Mouse (Mus musculus): ENCODE measurements around the gene Atf1. TPM values are rescaled to one million over a fixed set of nuclear protein-coding genes. Genes with fewer than 3 reads are reported as not detected.

Atf1 gene
- total RNA-seq (2015; ENCODE audit: low replicate concordance) (101 and 105 TPM in 2 replicates), total RNA-seq (2017; ENCODE audit: low replicate concordance) (120 and 131 TPM in 2 replicates)

DNA sequence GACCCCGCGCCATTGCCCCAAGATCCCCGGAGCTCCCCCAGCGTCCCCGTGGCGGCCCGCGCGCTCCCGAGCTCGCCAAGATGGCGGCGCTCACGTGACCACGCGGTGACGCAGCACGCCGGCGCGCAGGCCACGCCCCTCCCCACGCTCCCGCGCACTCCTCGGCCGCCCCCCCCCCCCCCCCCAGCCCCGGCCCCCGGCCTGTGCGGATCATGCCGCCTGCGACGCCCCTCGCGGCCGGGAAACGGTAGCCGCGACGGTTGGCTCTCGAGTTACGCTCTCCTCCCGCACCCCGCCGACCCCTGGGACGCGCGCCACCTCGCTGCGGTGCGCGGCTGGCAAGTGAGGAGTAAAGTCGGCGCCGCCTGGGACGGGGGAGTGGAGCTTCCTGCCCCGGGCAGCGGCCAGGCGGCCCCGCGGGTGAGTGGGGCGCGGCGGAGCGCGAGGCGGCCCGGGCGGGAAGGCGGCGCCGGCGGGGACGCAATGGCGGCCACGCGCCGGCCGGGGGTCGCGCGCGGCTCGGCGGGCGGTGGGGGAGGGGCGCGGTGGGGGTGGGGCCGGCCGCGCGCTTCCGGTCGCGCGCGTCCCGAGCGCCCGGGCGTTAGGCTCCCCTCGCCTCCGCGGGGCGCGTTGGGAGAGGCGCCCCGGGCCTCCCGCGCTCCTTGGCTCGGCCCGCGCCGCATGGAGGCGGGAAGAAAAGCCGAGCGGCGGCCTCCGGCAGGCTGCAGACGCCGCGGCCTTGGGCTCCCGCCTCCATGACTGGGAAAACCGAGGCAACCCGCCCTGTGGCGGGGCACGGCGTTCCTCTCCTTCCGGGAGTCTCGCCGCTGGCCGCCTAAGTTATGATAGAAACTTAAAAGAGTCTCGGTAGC lies at the start of gene Atf1:
Gene Atf1, plus strand, starts transcription at position 157 of the 872 bp plus-strand sequence.
- ATAC-seq (replicated peaks; ENCODE audit: low FRiP score, poor library complexity, severe bottlenecking): peak; percentile 70

DNA sequence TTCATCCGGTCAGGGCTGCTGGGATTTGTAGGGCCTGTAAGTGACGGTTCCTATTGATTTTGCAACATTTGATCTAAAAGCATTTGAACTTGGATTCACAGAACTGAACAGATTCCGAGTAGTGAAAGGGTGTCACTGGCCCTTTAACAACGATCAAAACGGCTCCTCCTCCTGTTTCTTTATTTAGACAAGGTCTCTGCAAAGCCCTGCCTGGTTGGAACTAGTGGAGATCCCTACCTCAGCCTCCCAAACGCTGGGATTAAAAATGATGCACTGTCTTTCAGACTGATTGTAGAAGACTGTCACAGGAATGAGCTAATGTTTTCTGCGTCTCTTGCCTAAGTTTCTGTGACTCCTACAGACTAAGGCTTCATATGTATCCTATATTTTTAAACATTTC lies 49.1 kb upstream of the Atf1 start:
- ATAC-seq (replicated peaks; ENCODE audit: low FRiP score, poor library complexity, severe bottlenecking): no peak

DNA sequence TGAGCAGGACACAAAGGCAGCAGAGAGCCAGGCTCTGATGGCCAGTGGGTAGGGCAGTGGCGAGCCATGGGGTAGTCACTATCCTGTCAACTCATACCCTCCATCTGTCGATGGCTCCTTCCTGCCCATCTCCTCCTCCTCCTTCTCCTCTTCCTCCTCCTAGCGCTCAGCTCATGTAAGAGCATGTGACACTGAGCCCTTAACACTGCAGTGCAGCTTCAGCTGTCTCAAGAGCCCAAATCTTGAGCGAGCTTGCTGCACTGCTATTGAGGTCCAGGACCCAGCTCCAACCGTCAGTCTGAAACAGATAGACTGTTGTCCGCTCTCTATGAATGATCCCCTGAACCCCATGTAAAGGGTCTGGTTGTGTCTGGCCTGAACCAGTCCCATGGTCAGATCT lies 47.9 kb upstream of the Atf1 start:
- no peak for ATAC-seq (replicated peaks; ENCODE audit: low FRiP score, poor library complexity, severe bottlenecking)

DNA sequence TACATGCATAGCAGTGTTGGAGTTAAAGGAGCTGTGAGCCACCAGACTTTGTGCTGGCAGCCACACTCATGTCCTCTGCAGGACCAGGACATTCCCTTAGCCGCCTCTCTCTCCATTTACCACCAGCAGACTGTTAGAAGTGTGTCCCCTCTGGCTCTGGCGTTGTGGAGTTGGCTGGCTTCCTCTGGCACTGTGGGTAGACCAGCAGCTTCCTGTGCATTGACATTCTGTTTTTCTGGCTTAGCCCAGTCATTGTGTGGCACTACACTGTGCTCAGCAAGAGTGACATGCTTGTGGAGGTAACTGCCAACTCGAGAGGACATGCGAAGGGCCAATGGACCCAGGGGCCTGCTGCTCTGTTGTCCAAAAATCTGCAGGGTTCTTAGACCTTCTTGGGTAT lies 47.4 kb upstream of the Atf1 start:
- ATAC-seq (replicated peaks; ENCODE audit: low FRiP score, poor library complexity, severe bottlenecking): no peak

DNA sequence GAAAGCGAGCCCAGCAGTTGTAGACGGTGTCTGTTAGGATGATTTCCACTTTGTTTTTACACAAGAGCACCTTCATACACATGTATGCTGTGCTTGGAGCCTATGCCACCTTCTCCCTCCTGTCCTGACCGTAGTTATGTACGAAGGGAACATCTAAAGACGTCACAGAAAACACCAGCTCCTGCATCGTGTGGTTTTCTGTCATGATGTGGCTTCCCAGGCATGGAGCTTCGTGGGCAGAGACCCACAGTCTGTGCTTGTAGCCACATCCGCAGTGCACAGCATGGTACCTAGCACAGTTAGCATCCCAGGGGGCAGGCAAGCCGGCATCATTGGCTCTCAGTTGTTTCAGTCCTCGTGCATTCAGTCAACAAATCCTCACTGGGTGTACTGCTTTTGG lies 45.8 kb upstream of the Atf1 start:
- ATAC-seq (replicated peaks; ENCODE audit: low FRiP score, poor library complexity, severe bottlenecking): no peak

DNA sequence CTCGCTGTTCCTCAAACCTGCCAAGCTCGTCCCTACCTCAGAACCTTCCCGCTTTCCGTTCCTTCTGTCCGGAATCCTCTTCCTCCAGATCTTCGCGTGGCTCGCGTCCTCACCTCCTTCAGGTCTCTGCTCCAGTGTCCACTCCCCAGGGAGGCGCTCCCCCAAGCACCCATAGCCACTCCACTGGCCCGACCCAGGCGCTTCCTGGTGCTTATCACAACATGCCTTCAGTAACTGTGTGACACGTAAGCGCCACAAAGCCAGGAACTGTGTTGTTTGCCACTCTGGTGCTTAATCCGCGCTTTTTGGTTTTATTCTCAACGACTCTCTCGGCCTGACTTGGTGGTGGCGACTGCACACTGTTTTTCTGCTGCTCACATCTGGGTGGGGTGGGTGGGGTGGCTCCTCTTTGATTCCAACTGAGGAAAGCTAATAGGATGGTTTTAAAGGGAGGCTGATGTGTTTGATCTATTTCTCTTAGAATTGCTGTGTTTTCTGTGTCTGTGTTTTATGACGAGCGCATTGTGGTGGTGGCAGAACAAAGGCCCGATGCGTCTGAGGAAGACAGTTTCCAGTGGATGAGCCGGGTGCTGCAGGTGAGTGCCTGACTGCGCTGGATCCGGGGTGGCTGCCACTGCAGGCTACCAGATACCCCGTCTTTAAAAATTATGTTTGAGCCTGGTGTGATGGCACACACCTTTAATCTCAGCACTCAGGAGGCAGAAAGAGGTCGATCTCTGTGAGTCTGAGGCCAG lies 44.9 kb upstream of the Atf1 start:
- ATAC-seq (replicated peaks; ENCODE audit: low FRiP score, poor library complexity, severe bottlenecking): 0 out of 2 replicates have a peak, but pooled peaks have one; percentile 45

DNA sequence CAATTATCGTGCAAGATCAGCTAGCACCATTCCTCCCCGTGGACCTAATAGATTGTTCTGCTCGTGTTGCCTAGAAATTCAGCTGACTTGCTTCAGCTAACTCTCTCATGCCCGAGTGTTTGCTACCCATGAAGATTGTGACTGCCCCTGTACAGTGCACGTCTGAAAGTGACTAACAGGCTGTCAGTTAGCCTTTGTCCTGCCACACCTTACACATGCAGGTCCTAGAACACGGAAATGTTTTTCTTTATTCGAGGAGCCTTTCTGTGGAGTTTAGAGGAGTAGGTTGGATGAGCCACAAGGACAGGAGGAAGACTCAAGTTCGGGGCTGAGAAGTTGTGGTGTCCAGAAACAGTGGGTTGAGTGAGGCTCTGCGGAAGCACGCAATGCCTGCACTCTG lies 44.1 kb upstream of the Atf1 start:
- ATAC-seq (replicated peaks; ENCODE audit: low FRiP score, poor library complexity, severe bottlenecking): no peak

DNA sequence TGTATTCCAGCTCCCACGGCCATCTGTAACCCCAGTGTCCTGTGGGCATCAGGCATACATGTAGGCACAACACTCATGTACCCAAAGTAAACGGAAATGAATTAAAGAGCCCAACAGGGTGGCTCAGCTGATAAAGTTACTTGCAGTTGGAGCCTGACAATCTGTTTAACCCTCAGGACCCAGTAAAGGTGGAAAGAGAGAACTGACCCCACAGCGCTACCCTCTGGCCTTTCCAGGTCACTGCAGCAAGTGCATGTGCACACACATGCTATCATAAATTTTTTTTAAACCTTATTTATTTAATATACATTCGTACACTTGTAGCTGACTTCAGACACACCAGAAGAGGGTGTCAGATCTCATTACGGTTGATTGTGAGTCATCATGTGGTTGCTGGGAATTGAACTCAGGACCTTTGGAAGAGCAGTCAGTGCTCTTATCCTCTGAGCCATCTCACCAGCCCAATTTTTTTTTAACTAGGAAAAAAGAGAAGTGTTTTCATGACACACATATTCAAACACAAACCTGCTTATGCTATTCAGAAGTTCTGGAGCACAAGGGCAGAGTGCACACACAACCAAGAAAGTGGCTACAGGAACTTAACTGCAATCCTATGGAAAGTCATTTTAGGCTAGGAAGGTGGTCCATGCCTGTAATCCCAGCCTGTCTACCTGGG lies 42.7 kb upstream of the Atf1 start:
- ATAC-seq (replicated peaks; ENCODE audit: low FRiP score, poor library complexity, severe bottlenecking): no peak

DNA sequence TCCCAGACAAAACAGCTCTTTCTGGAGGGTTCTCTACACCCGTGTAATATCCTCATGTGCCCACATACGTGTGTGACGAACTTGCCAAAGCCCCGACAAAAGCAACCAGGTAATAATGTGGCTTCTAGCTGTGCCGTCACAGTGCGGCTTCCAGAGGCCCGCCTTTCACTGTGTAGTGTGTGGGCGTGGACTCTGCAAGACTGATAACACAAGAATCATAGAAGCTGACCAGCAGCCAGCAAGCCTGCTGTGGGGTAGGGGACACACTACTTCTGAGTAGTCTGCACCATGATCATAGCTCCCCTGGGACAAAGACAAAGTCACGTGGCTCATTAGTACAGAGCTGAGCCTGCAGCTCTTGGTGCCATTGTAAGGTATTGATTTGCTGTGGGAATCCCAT lies 41.4 kb upstream of the Atf1 start:
- no peak for ATAC-seq (replicated peaks; ENCODE audit: low FRiP score, poor library complexity, severe bottlenecking)

DNA sequence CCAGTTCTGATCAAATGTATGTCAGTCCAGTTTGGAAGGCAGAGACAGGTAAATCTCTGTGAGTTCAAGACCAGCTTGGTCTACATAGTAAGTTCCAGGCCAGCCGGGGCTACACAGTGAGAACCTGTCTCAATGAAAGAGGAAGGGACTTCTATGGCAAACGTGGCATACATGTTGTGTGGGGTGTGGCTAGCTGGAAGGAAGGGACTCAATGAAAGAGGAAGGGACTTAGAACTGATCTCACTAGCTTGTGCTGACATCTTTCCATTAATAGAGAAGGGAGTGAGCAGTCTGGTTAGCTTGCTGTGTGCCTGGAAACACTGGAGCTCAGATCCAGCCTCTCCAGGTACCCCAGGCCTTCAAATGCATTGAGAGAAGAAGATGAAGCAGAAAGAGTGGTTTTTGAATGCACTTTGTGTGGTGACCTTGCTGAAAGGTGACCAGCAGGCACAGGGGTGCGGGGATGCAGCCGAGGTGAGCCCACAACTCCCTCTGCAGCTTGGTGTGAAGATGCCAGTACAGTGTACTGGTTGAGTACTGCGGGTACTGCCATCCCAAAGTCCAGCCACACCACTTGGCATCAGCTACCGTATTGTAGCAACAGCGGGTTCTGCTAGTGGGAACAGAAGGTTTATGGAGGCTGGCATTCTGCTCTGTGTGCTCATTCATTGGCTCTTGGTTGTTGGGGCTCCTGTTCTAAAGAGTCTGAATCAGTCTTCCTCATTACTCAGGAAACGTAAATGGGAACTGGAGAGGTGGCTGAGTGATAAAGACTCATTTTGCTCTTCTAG lies 40.5 kb upstream of the Atf1 start:
- no peak for ATAC-seq (replicated peaks; ENCODE audit: low FRiP score, poor library complexity, severe bottlenecking)

DNA sequence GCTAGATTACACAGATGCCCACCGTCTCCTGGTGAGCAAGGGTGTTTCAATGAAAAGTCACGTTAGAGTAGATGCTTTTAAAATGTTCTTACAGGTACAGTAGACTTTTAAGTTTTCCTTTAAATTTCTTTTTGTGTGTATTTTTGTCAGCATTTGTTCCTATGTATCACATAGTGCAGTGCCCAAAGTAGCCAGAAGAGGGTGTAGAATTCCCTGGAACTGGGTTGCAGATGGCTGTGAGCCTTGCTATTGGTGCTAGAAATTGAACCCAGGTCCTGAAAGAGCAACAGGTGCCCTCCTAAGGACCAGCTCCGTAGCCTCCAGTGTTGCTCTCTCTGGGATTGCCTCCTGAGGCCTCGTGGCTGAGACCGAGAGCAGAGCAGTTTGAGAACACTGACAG lies 39.1 kb upstream of the Atf1 start:
- no peak for ATAC-seq (replicated peaks; ENCODE audit: low FRiP score, poor library complexity, severe bottlenecking)

DNA sequence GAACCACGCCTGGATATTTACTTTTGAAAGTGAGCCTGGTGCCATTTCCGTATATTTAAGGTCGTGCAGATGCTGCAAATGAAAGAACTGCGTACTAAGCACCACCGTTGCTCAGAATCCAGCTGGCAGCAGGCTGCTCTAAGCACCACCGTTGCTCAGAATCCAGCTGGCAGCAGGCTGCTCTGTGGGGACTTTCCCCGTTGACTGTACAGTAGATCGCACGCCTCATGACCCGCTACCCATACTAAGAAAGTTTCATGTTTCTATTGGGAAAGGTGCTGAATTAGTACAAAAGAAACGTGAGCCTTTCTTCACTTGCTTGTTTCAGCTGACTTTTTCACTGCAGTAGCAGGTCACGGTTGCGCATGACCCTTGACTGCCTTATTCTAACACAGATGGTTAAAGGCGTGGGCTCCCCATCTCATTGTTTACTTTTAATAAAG lies 38.6 kb upstream of the Atf1 start:
- no peak for ATAC-seq (replicated peaks; ENCODE audit: low FRiP score, poor library complexity, severe bottlenecking)

DNA sequence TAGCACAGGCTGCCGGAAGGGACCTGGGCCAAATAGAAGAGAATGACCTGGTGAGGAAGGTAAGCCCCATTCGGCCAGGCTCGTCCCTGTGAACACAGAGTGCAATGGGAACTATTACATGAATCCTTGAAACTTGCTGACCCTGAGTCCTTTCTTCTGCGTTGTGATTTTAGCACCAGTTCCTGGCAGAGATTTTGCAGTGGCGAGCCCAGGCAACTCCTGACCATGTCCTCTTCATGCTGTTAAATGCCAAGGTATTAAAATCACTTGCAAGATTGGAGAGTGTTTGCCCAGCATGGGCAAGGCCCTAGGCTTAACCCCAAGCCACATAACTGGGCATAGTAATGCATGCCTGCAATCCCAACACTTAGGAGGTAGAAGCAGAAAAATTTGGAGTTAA lies 37.5 kb upstream of the Atf1 start:
- ATAC-seq (replicated peaks; ENCODE audit: low FRiP score, poor library complexity, severe bottlenecking): no peak

DNA sequence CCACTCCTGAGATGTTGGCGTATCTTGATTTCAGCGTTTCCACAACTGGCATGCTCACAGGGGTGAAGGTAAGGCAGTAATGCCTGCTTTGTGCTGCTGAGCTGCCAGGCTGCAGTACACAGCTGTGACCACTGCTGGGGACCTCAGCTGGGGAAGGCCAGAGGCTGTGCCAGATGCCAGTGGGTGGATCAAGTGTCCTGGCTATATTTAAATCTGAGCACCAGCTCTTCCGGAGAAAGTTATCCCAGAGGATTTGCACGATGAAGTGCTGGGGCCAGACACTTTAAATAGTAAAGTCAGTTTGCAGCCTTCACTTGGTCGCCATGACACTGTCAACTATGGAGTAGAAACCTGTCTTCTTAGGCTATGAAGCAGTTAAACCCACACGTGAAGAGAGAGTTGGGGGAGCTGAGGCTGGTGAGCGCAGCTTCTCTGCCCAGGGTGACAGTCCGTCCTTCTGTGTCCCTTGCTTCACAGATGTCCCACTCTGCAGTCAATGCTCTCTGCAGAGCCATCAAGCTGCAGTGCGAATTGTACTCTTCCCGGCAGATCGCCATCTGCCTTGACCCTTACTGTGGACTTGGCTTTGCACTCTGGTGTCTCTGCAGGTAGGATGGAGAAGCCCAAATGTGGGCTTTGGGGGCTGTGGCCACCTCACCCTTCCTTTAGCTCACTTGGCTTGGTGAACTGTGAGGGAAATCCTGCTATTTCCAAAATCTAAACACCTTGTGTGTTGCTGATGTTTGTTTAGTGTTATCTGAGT lies 28.5 kb upstream of the Atf1 start:
- ATAC-seq (replicated peaks; ENCODE audit: low FRiP score, poor library complexity, severe bottlenecking): no peak

DNA sequence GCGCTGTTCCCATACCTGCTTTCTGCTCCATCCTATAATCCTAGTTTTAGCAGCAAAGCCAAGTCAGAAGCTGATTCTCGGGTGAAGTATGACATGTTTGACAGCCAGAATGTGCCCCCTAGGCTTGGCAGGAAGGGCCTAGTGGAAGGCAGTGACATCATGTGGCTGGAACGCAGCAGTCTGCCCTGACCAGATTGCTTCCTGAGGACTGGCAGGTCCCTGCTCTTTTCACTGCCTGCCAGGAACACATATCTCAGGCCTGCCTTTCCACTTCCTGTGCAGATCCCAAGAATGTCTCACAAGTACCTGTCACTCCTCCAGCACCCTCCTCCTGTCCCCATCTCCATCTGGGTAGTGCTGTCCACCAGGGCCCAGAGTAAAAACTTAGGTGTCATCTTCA lies 27.8 kb upstream of the Atf1 start:
- no peak for ATAC-seq (replicated peaks; ENCODE audit: low FRiP score, poor library complexity, severe bottlenecking)

DNA sequence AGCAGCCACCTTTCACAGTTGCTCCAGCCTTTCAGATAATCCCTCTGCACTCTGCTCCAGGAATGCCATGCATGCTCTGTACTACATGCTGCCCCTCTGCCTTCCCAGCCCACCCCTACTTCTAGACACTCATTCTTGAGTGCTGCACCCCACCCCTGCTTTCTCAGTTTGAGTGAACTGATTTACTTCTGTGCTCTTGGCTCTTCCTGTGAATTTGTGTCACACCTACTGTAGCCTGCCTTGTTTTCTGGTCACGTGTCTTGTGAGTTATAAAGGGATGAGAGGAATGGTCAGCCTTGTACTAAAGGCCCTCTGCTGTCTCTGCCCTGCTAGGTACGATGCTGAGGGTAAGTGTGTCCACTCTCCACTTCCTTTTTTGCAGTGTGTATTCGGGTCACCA lies 25.8 kb upstream of the Atf1 start:
- ATAC-seq (replicated peaks; ENCODE audit: low FRiP score, poor library complexity, severe bottlenecking): no peak

DNA sequence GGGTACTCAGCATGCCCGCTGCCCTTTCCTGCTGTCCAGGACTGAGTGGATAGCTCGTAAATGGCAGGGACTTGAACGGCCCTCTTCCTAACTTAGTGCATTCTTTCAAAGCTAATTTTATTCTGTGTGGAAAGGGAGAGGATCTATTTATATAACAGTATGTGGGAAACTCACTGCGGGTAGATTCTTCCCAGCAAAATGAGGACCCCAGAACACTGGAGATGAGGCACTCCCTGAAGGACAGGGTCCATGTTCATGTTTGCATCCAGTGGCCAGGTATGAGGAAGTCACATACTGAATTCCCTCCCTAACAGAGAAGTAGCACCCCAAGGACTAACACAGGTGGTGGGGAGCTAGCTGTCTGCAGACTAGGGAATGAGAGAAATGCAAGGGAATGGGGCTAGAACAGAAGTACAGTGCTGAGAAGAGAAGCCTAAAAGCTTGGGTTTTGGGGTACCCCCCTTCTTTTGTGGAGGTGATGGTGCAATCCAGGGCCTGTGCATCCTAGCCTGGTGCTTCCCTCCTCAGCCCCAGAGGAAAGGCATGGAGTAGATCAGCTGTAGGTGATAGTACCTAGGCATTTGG lies 25.1 kb upstream of the Atf1 start:
- ATAC-seq (replicated peaks; ENCODE audit: low FRiP score, poor library complexity, severe bottlenecking): no peak

DNA sequence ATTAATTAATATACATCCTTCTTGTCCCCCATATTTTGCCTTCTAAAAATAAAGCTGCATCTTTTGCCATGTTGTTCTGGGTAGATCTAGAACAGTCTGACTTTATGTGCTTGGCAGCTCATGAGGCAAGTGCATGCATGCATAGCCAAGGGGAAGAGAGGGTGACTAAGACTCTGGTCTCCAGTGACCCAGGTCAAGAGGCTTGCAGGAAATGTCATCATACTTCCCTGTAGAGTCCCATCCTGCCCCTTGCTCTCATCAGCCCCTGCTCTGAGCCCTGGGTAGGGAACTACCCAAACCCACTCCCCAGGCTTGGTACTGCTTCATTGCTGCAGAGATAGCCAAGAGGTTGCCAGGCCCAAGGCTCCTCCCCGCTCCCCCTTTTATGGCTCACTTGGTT lies 23.0 kb upstream of the Atf1 start:
- ATAC-seq (replicated peaks; ENCODE audit: low FRiP score, poor library complexity, severe bottlenecking): no peak

DNA sequence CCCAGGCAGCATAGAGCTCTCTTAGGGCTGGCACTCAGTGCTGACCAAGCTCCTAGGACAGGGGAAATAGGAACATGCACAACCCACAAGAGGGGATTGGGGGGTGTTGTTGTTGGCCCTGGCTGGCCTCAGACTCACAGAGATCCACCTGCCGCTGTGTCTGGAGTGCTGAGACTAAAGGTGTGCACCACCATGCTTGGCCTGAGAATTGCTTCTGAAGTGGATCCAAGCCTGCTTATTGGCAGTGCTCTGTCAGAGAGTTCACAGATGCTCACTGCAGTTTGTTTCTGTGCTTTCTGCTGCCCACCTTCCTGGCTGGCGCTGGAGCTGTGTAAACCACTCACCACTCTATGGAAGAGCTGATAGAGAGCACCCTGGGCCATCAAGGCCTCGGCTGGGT lies 17.6 kb upstream of the Atf1 start:
- ATAC-seq (replicated peaks; ENCODE audit: low FRiP score, poor library complexity, severe bottlenecking): no peak
